Mouse (Mus musculus): ENCODE measurements around the gene Zfp68.
A peak's percentile ranks its signal among the peaks of the same experiment; 100 is the strongest.

DNA sequence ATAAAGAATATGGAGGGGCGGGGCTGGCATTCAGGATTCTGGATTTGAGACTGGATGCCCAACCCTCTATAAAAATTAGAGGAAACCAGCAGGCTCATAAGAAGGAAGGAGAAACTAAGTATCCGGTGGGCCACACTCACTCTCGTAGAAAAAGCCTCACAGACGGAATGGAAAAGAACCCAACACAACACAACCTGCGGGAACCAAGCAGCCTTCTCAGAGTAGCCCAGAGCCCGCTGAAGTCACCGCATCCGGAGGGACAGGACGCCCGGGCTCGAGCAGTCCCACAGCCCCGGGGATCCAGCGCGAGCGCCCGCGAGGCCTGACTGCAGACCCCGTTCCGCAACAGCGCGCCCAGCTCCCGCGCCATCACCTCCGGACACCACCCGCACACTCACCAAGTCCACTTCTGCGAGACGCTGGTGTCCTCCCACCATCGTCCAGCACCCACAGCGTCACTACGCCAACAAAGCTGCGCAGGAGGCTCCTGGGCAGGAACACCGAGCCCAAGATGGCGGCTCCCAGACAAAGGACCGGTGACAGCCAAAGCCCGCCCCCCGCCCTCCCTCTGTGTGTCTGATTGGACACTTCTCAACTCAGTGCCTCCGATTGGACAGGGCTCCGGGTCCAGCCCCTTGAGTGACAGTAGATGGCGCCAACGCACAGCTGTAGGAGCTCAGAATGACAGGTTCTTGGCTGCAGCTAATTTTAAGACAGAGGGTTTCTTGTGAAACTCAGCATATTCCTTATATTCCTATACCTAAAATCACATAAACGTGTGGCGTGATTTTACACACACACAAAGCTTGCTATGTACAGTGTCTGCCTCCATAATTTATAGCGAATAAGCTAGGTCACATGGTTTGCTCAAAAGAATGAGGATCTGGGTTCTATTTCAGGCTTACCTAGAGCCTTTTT lies at the start of gene Zfp68:
- TF ChIP-seq CTCF (IDR thresholded peaks at IDR 0.05; ENCODE audit: low read depth) (peak; percentile 62), EP300 (optimal IDR thresholded peaks at IDR 0.05) (peak; percentile 88)

Data from stomach, postnatal 0 days (tissue).